Mouse (Mus musculus) lung, embryonic 16.5 days (tissue): ENCODE measurements around the gene Slc35f3. TPM values are rescaled to one million over a fixed set of nuclear protein-coding genes. Genes with fewer than 3 reads are reported as not detected.

ENCODE experiments used
- ATAC-seq: fragments of 200-750 bp; cut with Nextera tagmentation; 2 replicates; pipeline ENCODE4 v1.8.0; 2017; ENCODE audit warnings: low read depth, mild to moderate bottlenecking, moderate library complexity
- H3K27ac ChIP-seq: fragments of 300-500 bp; sonication (generic); 2 replicates; pipeline ENCODE4 v1.5.1; 2014; ENCODE audit warnings: mild to moderate bottlenecking, control low read depth, low read length
- H3K27me3 ChIP-seq: fragments of 300-500 bp; sonication (generic); 2 replicates; pipeline ENCODE4 v1.6.1; 2014; ENCODE audit warnings: low read depth, low read length, mixed read lengths; ENCODE audit not compliant: control insufficient read depth, insufficient read depth
- H3K36me3 ChIP-seq: fragments of 300-500 bp; sonication (generic); 2 replicates; pipeline ENCODE4 v1.6.1; 2014; ENCODE audit warnings: low read length; ENCODE audit not compliant: control insufficient read depth, insufficient read depth
- H3K4me1 ChIP-seq: fragments of 300-500 bp; sonication (generic); replicated peaks from 2 replicates; pipeline ENCODE4 v1.6.1; 2014; ENCODE audit warnings: low read length, mixed read lengths; ENCODE audit not compliant: control insufficient read depth, insufficient read depth
- H3K4me2 ChIP-seq: fragments of 300-500 bp; sonication (generic); 2 replicates; pipeline ENCODE4 v1.6.1; 2014; ENCODE audit warnings: low read depth, low read length, control low read depth
- H3K4me3 ChIP-seq: fragments of 300-500 bp; sonication (generic); 2 replicates; pipeline ENCODE4 v1.5.1; 2014; ENCODE audit warnings: mild to moderate bottlenecking, low read length, control low read depth
- H3K9ac ChIP-seq: fragments of 300-500 bp; sonication (generic); 2 replicates; pipeline ENCODE4 v1.6.1; 2014; ENCODE audit warnings: low read length, control low read depth
- H3K9me3 ChIP-seq: fragments of 300-500 bp; sonication (generic); 2 replicates; pipeline ENCODE4 v1.6.1; 2016; ENCODE audit warnings: low read length; ENCODE audit not compliant: control insufficient read depth
- WGBS: fragments of 180-500 bp; shearing (Covaris S2); extraction: QIAGEN DNeasy Blood & Tissue Kit; methylation state at CpG from one replicate; pipeline ENCODE4 v1.1.7; 2014; 5-methylcytosine and 5-hydroxymethylcytosine counted together
- polyA plus RNA-seq: library from polyadenylated mRNA; unstranded; fragments of >200 nt; fragmentation: Nextera tagmentation; extraction: Ambion mirVana; gene quantifications from 2 replicates; pipeline ENCODE4 v1.2.1, GENCODE M21; 2015

Slc35f3 gene
- polyA plus RNA-seq, 1 experiment from 2014 or later, result 0.48 TPM

- H3K27me3 ChIP-seq, result no peaks in the 10 kb centered on the region
- H3K9ac ChIP-seq, result no peak overlapping the region
- 63% methylated on average over 2 of the region's 2 CpGs for WGBS
- H3K36me3 ChIP-seq, result no peaks in the 10 kb centered on the region
- no peak overlapping the region for H3K4me3 ChIP-seq
- no peak overlapping the region for H3K4me2 ChIP-seq
- peaks cover 2% of the 10 kb centered on the region; the same call in 1 of the 2 replicates for H3K9me3 ChIP-seq
- H3K27ac ChIP-seq, result no peak overlapping the region
- no peaks in the 10 kb centered on the region for H3K4me1 ChIP-seq
- ATAC-seq, result no peak
Measured at GRCm38 (mm10) chr8:126324931-126325330, 26.6 kb downstream of the Slc35f3 start.

- Histone ChIP-seq H3K27ac (no peak overlapping the region), H3K9me3 (peaks cover 2% of the 10 kb centered on the region; the same call in 1 of the 2 replicates), H3K9ac (no peak overlapping the region), H3K4me3 (no peak overlapping the region), H3K27me3 (no peaks in the 10 kb centered on the region), H3K4me2 (no peak overlapping the region), H3K4me1 (no peaks in the 10 kb centered on the region), H3K36me3 (no peaks in the 10 kb centered on the region)
- no peak for ATAC-seq
- WGBS, result 35% methylated on average over 1 of the region's 1 CpGs
Measured at GRCm38 (mm10) chr8:126326136-126326535, 27.8 kb downstream of the Slc35f3 start.

- no peak overlapping the region for H3K4me3 ChIP-seq
- H3K4me2 ChIP-seq, result no peak overlapping the region
- H3K9ac ChIP-seq, result no peak overlapping the region
- WGBS, result 40% methylated on average over 8 of the region's 8 CpGs
- no peaks in the 10 kb centered on the region for H3K36me3 ChIP-seq
- no peak for ATAC-seq
- peaks cover 2% of the 10 kb centered on the region; the same call in 1 of the 2 replicates for H3K9me3 ChIP-seq
- H3K27ac ChIP-seq, result no peak overlapping the region
- H3K4me1 ChIP-seq, result no peaks in the 10 kb centered on the region
- no peaks in the 10 kb centered on the region for H3K27me3 ChIP-seq
Measured at GRCm38 (mm10) chr8:126326731-126327130, 28.4 kb downstream of the Slc35f3 start.

DNA sequence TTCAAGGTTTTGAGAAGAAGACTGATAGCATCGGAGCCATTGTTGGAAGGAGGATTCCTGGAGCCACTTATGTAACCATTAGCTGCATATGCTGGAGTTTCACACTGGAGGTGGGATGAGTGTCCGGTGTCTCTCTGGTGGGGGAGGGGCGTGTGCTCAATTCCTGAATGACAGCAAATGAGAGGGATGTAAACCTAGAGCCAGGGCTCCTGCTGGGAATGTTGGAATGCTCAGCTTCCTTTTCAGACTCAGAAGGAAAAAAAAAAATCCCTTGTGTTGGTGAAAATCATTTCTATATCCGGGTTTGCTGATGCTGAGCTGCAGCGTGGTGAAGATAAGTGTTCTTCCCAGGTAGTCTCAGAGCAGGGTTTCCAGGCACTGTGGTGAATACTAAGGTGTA is 29.4 kb downstream of the Slc35f3 start:
- WGBS, result 37% methylated on average over 5 of the region's 5 CpGs
- Histone ChIP-seq H3K9me3 (peaks cover 2% of the 10 kb centered on the region; the same call in 1 of the 2 replicates), H3K4me2 (no peak overlapping the region), H3K4me1 (no peaks in the 10 kb centered on the region), H3K9ac (no peak overlapping the region), H3K27ac (no peak overlapping the region), H3K36me3 (no peaks in the 10 kb centered on the region), H3K27me3 (no peaks in the 10 kb centered on the region), H3K4me3 (no peak overlapping the region)
- ATAC-seq, result no peak

DNA sequence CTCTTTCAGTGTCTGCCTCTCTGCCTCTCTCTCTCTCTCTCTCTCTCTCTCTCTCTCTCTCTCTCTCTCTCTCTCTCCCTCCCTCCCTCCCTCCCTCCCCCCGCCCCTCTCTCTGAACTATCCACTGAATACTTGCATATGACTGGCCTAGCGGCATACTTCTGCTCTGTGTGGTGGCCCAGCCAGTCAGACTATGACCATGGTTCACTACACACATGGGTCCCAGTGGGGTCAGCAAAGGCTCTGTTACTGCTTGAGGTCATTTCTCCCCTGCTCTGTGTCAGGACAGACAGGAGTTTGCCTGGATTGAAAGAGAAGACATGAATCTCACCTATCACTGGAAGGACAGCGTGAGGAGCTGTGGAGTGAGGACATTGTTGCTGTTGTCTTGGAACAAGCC is 40.5 kb downstream of the Slc35f3 start:
- H3K9ac ChIP-seq, result no peak overlapping the region
- H3K27ac ChIP-seq, result no peak overlapping the region
- H3K36me3 ChIP-seq, result no peaks in the 10 kb centered on the region
- WGBS, result 72% methylated on average over 2 of the region's 3 CpGs
- no peaks in the 10 kb centered on the region for H3K27me3 ChIP-seq
- H3K4me2 ChIP-seq, result no peak overlapping the region
- peaks cover 3% of the 10 kb centered on the region; the same call in 1 of the 2 replicates for H3K9me3 ChIP-seq
- no peaks in the 10 kb centered on the region for H3K4me1 ChIP-seq
- ATAC-seq, result no peak
- H3K4me3 ChIP-seq, result no peak overlapping the region

GRCm38 (mm10) chr8:126339357-126339756 is 41.0 kb downstream of the Slc35f3 start:
- Histone ChIP-seq H3K27me3 (no peaks in the 10 kb centered on the region), H3K4me2 (no peak overlapping the region), H3K4me3 (no peak overlapping the region), H3K36me3 (no peaks in the 10 kb centered on the region), H3K27ac (no peak overlapping the region), H3K9me3 (peaks cover 3% of the 10 kb centered on the region; the same call in 1 of the 2 replicates), H3K9ac (no peak overlapping the region), H3K4me1 (no peaks in the 10 kb centered on the region)
- ATAC-seq, result no peak
- 66% methylated on average over 3 of the region's 3 CpGs for WGBS

DNA sequence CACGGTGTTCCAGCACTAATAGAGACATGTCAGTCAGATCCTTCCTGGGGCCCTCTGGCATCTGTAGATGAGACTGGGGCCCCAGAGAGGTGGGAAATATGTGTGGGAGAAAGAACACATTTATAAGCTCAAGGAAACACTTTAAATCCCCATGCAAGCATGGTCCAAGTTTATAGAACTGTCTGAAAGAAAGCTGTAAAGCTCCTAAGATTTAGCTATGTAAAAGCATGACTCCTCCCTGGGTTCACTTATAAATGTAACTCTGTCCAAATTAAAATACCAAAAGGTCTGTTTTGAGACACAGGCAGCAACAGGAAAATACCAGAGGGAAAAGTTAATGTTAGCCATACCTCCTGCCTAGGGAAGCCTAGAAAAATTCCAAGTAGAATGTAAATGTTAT is 42.8 kb downstream of the Slc35f3 start:
- no peak for ATAC-seq
- 31% methylated on average over 1 of the region's 1 CpGs for WGBS
- no peaks in the 10 kb centered on the region for H3K27me3 ChIP-seq

GRCm38 (mm10) chr8:126343427-126343826 is 45.1 kb downstream of the Slc35f3 start:
- Histone ChIP-seq H3K9me3 (peaks cover 3% of the 10 kb centered on the region; the same call in 1 of the 2 replicates), H3K4me1 (no peaks in the 10 kb centered on the region), H3K36me3 (no peaks in the 10 kb centered on the region), H3K4me2 (no peak overlapping the region), H3K9ac (no peak overlapping the region), H3K4me3 (no peak overlapping the region), H3K27me3 (no peaks in the 10 kb centered on the region), H3K27ac (no peak overlapping the region)
- 82% methylated on average over 5 of the region's 5 CpGs for WGBS
- ATAC-seq, result no peak

More for the DNA sequence above, 42.8 kb downstream of the Slc35f3 start:
- no peak overlapping the region for H3K9ac ChIP-seq
- H3K36me3 ChIP-seq, result no peaks in the 10 kb centered on the region
- H3K27ac ChIP-seq, result no peak overlapping the region
- H3K4me3 ChIP-seq, result no peak overlapping the region
- no peaks in the 10 kb centered on the region for H3K4me1 ChIP-seq
- H3K9me3 ChIP-seq, result peaks cover 3% of the 10 kb centered on the region; the same call in 1 of the 2 replicates
- no peak overlapping the region for H3K4me2 ChIP-seq

GRCm38 (mm10) chr8:126345100-126345499 is 46.7 kb downstream of the Slc35f3 start:
- no peaks in the 10 kb centered on the region for H3K4me1 ChIP-seq
- ATAC-seq, result no peak
- no peaks in the 10 kb centered on the region for H3K27me3 ChIP-seq
- no peak overlapping the region for H3K4me2 ChIP-seq
- WGBS, result 59% methylated on average over 4 of the region's 4 CpGs
- H3K9me3 ChIP-seq, result peaks cover 3% of the 10 kb centered on the region; the same call in 1 of the 2 replicates
- H3K4me3 ChIP-seq, result no peak overlapping the region
- no peak overlapping the region for H3K27ac ChIP-seq
- no peaks in the 10 kb centered on the region for H3K36me3 ChIP-seq
- H3K9ac ChIP-seq, result no peak overlapping the region

DNA sequence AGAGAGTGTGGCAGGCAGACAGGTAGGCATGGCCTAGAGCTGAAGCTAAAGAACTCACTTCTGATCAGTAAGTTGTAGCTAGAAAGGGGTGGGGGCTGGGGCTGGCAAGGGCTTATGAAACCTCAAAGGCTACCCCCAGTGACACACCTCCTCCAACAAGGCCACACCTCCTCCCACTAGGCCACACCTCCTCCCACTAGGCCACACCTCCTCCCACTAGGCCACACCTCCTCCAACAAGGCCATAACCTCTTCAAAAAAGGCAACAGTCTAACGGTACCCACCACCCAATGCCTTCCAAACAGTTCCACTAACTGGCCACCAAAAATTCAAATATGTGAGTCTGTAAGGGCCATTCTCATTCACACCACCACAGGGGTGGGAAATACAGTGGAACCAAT is 54.9 kb downstream of the Slc35f3 start:
- no peak overlapping the region for H3K4me3 ChIP-seq
- ATAC-seq, result no peak
- no peaks in the 10 kb centered on the region for H3K36me3 ChIP-seq
- H3K27me3 ChIP-seq, result no peaks in the 10 kb centered on the region
- no peak overlapping the region for H3K27ac ChIP-seq
- H3K4me2 ChIP-seq, result no peak overlapping the region
- H3K9me3 ChIP-seq, result no peaks in the 10 kb centered on the region
- 67% methylated on average over 1 of the region's 1 CpGs for WGBS
- no peak overlapping the region for H3K9ac ChIP-seq
- H3K4me1 ChIP-seq, result no peaks in the 10 kb centered on the region
